Mouse (Mus musculus): Measurements from ENCODE around the gene Gm10563.

- TF ChIP-seq EP300 (IDR thresholded peaks at IDR 0.05; ENCODE audit: insufficient read depth, low read depth, low read length): no peak
- TF ChIP-seq CTCF (IDR thresholded peaks at IDR 0.05): no peak
- no peak for TF ChIP-seq POLR2A (IDR thresholded peaks at IDR 0.05; ENCODE audit: insufficient read depth, low read depth, low read length)
These were observed 46.7 kb downstream of the Gm10563 start for GRCm38 (mm10) chr4:155598536-155598935.
